Mouse (Mus musculus) lung, embryonic 14.5 days (tissue): ENCODE results near the gene Lrrc74a. TPM values are rescaled to one million over a fixed set of nuclear protein-coding genes. Genes with fewer than 3 reads are reported as not detected.
A peak's percentile ranks its signal among the peaks of the same experiment; 100 is the strongest.

Source experiments
- ATAC-seq: fragments of 200-750 bp; cut with Nextera tagmentation; 2 replicates; pipeline ENCODE4 v1.8.0; 2017; ENCODE audit warnings: mild to moderate bottlenecking, moderate TSS enrichment, moderate library complexity; ENCODE audit not compliant: insufficient read depth
- DNase-seq: peaks from one replicate; pipeline ENCODE4 v3.0.0-alpha.2; 2015
- H3K27ac ChIP-seq: fragments of 300-500 bp; sonication (generic); 2 replicates; pipeline ENCODE4 v1.5.1; 2014; ENCODE audit warnings: low read depth, mild to moderate bottlenecking, moderate library complexity
- H3K27me3 ChIP-seq: fragments of 300-500 bp; sonication (generic); 2 replicates; pipeline ENCODE4 v1.6.1; 2014; ENCODE audit warnings: low read length, control low read depth; ENCODE audit not compliant: insufficient read depth
- H3K36me3 ChIP-seq: fragments of 300-500 bp; sonication (generic); 2 replicates; pipeline ENCODE4 v1.6.1; 2014; ENCODE audit warnings: control low read depth; ENCODE audit not compliant: insufficient read depth
- H3K4me1 ChIP-seq: fragments of 300-500 bp; sonication (generic); 2 replicates; pipeline ENCODE4 v1.6.1; 2014; ENCODE audit warnings: antibody characterized with exemption, control low read depth; ENCODE audit not compliant: insufficient read depth
- H3K4me2 ChIP-seq: fragments of 300-500 bp; sonication (generic); 2 replicates; pipeline ENCODE4 v1.6.1; 2014; ENCODE audit warnings: mild to moderate bottlenecking
- H3K4me3 ChIP-seq: fragments of 300-500 bp; sonication (generic); 2 replicates; pipeline ENCODE4 v1.5.1; 2014; ENCODE audit warnings: low read depth, low read length
- H3K9ac ChIP-seq: fragments of 300-500 bp; sonication (generic); 2 replicates; pipeline ENCODE4 v1.6.1; 2014
- H3K9me3 ChIP-seq: fragments of 300-500 bp; sonication (generic); 2 replicates; pipeline ENCODE4 v1.6.1; 2016; ENCODE audit warnings: low read depth, low read length, control low read depth
- CTCF ChIP-seq: IDR thresholded peaks from 2 replicates; pipeline ENCODE4 v1.5.1; 2016; ENCODE audit warnings: antibody characterized with exemption, low read depth
- WGBS: fragments of 180-500 bp; shearing (Covaris S2); extraction: QIAGEN DNeasy Blood & Tissue Kit; methylation state at CpG from one replicate; pipeline ENCODE4 v1.1.7; 2014; 5-methylcytosine and 5-hydroxymethylcytosine counted together
- polyA plus RNA-seq: library from polyadenylated mRNA; unstranded; fragments of >200 nt; fragmentation: Nextera tagmentation; extraction: Ambion mirVana; gene quantifications from 2 replicates; pipeline ENCODE4 v1.2.1, GENCODE M21; 2014

Gene Lrrc74a
- polyA plus RNA-seq, 1 experiment from 2014 or later = not detected

- 70% methylated on average over 12 of the region's 12 CpGs for WGBS
- H3K9ac ChIP-seq = no peak overlapping the region
- no peak overlapping the region for H3K4me3 ChIP-seq
- ATAC-seq (no peak), DNase-seq (no peak)
- H3K27me3 ChIP-seq = no peaks in the 10 kb centered on the region
- no peak overlapping the region for H3K4me2 ChIP-seq
- H3K9me3 ChIP-seq = no peaks in the 10 kb centered on the region
- peak overlapping the region; percentile 36; the same call in 1 of the 2 replicates for H3K27ac ChIP-seq
- no peak for TF ChIP-seq CTCF
- H3K36me3 ChIP-seq = peaks cover 23% of the 10 kb centered on the region; the same call in 1 of the 2 replicates
- 0 out of 2 replicates have a peak, but pooled peaks cover 8% of the 10 kb centered on the region for H3K4me1 ChIP-seq
Measured at GRCm38 (mm10) chr12:86690700-86691485, 43.3 kb upstream of the Lrrc74a start.

DNA sequence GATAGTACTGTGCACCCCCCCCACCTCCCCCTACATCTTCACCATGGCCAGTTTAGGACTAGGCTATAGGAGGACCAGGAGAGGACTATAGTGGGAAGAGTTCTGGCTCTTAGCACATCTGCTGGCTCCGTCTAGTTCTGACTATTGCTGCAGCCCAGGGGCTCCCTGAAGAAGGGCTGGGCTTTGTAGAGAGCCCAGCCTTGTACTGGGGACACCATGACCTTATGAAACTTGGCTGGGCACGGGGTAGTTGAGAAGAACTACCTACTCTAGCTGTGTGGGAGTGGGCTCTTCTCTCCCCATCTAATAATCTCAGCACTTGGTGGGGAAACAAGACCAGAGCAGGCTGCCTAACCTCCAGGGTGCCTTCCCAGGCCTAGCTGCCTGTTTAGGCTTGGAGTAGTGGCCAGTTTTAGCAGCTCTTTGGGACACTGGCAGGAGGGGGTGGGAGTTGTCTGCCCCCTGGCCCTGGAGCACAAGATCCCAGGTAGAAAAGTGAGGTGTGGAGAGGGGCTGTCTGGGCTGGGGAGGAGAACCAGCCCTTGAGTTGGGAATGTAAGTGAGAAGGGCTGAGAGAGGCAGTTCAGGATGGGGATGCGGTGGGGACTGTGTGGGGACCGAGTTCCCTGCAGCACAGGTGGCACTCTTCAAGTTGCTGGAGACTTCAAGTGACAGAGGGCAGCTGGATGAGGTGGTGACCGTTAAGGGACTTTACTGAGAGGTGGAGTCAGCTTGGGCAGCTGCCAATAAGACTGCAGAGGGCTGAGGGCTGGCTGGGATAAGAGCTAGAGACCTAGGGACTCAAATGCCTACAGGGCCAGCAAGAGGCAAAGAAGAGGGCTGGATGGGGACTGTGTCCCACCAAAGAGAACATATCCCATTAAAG is 41.5 kb upstream of the Lrrc74a start:
- H3K4me1 ChIP-seq = 0 out of 2 replicates have a peak, but pooled peaks cover 5% of the 10 kb centered on the region
- no peaks in the 10 kb centered on the region for H3K27me3 ChIP-seq
- no peak overlapping the region for H3K9ac ChIP-seq
- peak overlapping the region; percentile 37; the same call in 1 of the 2 replicates for H3K27ac ChIP-seq
- DNase-seq = peak; percentile 78
- whole genome bisulfite sequencing = 35% methylated on average over 5 of the region's 5 CpGs
- peaks cover 20% of the 10 kb centered on the region; the same call in 1 of the 2 replicates for H3K36me3 ChIP-seq
- no peak for TF ChIP-seq CTCF
- H3K9me3 ChIP-seq = no peaks in the 10 kb centered on the region
- ATAC-seq = peak; percentile 59
- H3K4me2 ChIP-seq = no peak overlapping the region
- H3K4me3 ChIP-seq = no peak overlapping the region

GRCm38 (mm10) chr12:86693389-86693788 is 40.8 kb upstream of the Lrrc74a start:
- DNase-seq (no peak), ATAC-seq (no peak)
- Histone ChIP-seq H3K27ac (no peak overlapping the region), H3K27me3 (no peaks in the 10 kb centered on the region), H3K4me2 (no peak overlapping the region), H3K9ac (no peak overlapping the region), H3K36me3 (peaks cover 20% of the 10 kb centered on the region; the same call in 1 of the 2 replicates), H3K9me3 (no peaks in the 10 kb centered on the region), H3K4me3 (no peak overlapping the region), H3K4me1 (0 out of 2 replicates have a peak, but pooled peaks cover 5% of the 10 kb centered on the region)
- TF ChIP-seq CTCF = no peak

GRCm38 (mm10) chr12:86694441-86694840 is 39.7 kb upstream of the Lrrc74a start:
- Histone ChIP-seq H3K27ac (no peak overlapping the region), H3K4me2 (no peak overlapping the region), H3K4me1 (0 out of 2 replicates have a peak, but pooled peaks cover 5% of the 10 kb centered on the region), H3K36me3 (0 out of 2 replicates have a peak, but pooled peaks cover 14% of the 10 kb centered on the region), H3K9me3 (no peaks in the 10 kb centered on the region), H3K27me3 (no peaks in the 10 kb centered on the region), H3K9ac (no peak overlapping the region), H3K4me3 (no peak overlapping the region)
- DNase-seq (no peak), ATAC-seq (no peak)
- 83% methylated on average over 1 of the region's 1 CpGs for WGBS
- no peak for TF ChIP-seq CTCF

- DNase-seq (no peak), ATAC-seq (no peak)
- H3K27ac ChIP-seq = no peak overlapping the region
- 0 out of 2 replicates have a peak, but pooled peaks cover 8% of the 10 kb centered on the region for H3K4me1 ChIP-seq
- 60% methylated on average over 2 of the region's 2 CpGs for WGBS
- H3K4me3 ChIP-seq = no peak overlapping the region
- no peak for TF ChIP-seq CTCF
- H3K36me3 ChIP-seq = 0 out of 2 replicates have a peak, but pooled peaks cover 7% of the 10 kb centered on the region
- no peak overlapping the region for H3K4me2 ChIP-seq
- H3K9me3 ChIP-seq = no peaks in the 10 kb centered on the region
- H3K27me3 ChIP-seq = no peaks in the 10 kb centered on the region
- H3K9ac ChIP-seq = no peak overlapping the region
Measured at GRCm38 (mm10) chr12:86697996-86698395, 36.2 kb upstream of the Lrrc74a start.

GRCm38 (mm10) chr12:86698537-86698936 is 35.6 kb upstream of the Lrrc74a start:
- no peak for TF ChIP-seq CTCF
- Histone ChIP-seq H3K27ac (peak overlapping the region; percentile 36; the same call in 1 of the 2 replicates), H3K4me3 (no peak overlapping the region), H3K4me2 (no peak overlapping the region), H3K4me1 (0 out of 2 replicates have a peak, but pooled peaks cover 7% of the 10 kb centered on the region), H3K9me3 (no peaks in the 10 kb centered on the region), H3K27me3 (no peaks in the 10 kb centered on the region), H3K36me3 (0 out of 2 replicates have a peak, but pooled peaks cover 12% of the 10 kb centered on the region), H3K9ac (no peak overlapping the region)
- ATAC-seq (peak; percentile 50; the same call in 1 of the 2 replicates), DNase-seq (no peak)
